Mouse (Mus musculus) liver, embryonic 16.5 days (tissue): ENCODE measurements around the gene Adssl1. TPM values are rescaled to one million over a fixed set of nuclear protein-coding genes. Genes with fewer than 3 reads are reported as not detected.

Experiments used
- ATAC-seq: fragments of 200-750 bp; cut with Nextera tagmentation; 2 replicates; pipeline ENCODE4 v1.8.0; 2017; ENCODE audit warnings: low read depth, mild to moderate bottlenecking, moderate number of reproducible peaks, moderate library complexity
- H3K27ac ChIP-seq: fragments of 300-500 bp; sonication (generic); 2 replicates; pipeline ENCODE4 v1.5.1; 2014; ENCODE audit warnings: mild to moderate bottlenecking, low read length
- H3K27me3 ChIP-seq: fragments of 300-500 bp; sonication (generic); 2 replicates; pipeline ENCODE4 v1.6.1; 2014; ENCODE audit warnings: low read depth, low read length, mixed read lengths; ENCODE audit not compliant: control insufficient read depth, insufficient read depth
- H3K36me3 ChIP-seq: fragments of 300-500 bp; sonication (generic); 2 replicates; pipeline ENCODE4 v1.6.1; 2014; ENCODE audit warnings: mild to moderate bottlenecking; ENCODE audit not compliant: control insufficient read depth, insufficient read depth
- H3K4me1 ChIP-seq: fragments of 300-500 bp; sonication (generic); 2 replicates; pipeline ENCODE4 v1.6.1; 2014; ENCODE audit warnings: low read depth, low read length, mixed read lengths; ENCODE audit not compliant: control insufficient read depth
- H3K4me2 ChIP-seq: fragments of 300-500 bp; sonication (generic); 2 replicates; pipeline ENCODE4 v1.6.1; 2014; ENCODE audit warnings: low read depth, low read length, mixed read lengths
- H3K4me3 ChIP-seq: fragments of 300-500 bp; sonication (generic); 2 replicates; pipeline ENCODE4 v1.5.1; 2014; ENCODE audit warnings: low read depth, mild to moderate bottlenecking, low read length
- H3K9ac ChIP-seq: fragments of 300-500 bp; sonication (generic); 2 replicates; pipeline ENCODE4 v1.6.1; 2014; ENCODE audit warnings: low read depth, low read length
- H3K9me3 ChIP-seq: fragments of 300-500 bp; sonication (generic); replicated peaks from 2 replicates; pipeline ENCODE4 v1.6.1; 2016; ENCODE audit warnings: low read length; ENCODE audit not compliant: control insufficient read depth
- WGBS: fragments of 180-500 bp; shearing (Covaris S2); extraction: QIAGEN DNeasy Blood & Tissue Kit; methylation state at CpG from one replicate; pipeline ENCODE4 v1.1.7; 2014; ENCODE audit not compliant: insufficient replicate concordance; 5-methylcytosine and 5-hydroxymethylcytosine counted together
- polyA plus RNA-seq: library from polyadenylated mRNA; unstranded; fragments of >200 nt; fragmentation: Nextera tagmentation; extraction: Ambion mirVana; gene quantifications from 2 replicates; pipeline ENCODE4 v1.2.1, GENCODE M21; 2015

Adssl1 gene
- polyA plus RNA-seq, 1 experiment from 2014 or later, result 14.0 TPM

DNA sequence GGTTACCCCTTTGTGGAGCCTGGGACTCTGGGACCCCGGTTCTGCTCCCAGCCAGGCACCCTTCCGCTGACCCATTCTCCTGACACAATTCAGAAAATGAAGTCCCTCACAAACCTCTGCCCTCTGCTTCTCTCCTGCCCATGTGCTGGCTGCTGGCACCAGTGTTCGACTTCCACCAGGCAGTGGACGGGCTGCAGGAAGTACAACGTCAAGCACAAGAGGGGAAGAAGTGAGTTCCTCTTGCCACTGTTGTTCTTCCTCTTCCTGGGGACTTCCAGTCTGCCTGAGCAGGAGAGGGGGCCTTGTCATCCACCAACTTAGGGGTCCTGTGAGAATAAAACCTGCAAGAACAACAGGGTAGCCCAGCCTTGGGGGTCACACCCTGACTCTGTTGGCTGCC is 13.1 kb downstream of the Adssl1 start:
- peak overlapping the region; percentile 59 for H3K27ac ChIP-seq
- WGBS, result 35% methylated on average over 5 of the region's 5 CpGs
- H3K36me3 ChIP-seq, result no peaks in the 10 kb centered on the region
- H3K4me2 ChIP-seq, result 0 out of 2 replicates have a peak overlapping the region, but pooled peaks have one; percentile 20
- H3K9me3 ChIP-seq, result no peaks in the 10 kb centered on the region
- ATAC-seq, result no peak
- no peaks in the 10 kb centered on the region for H3K27me3 ChIP-seq
- H3K4me1 ChIP-seq, result peaks cover 45% of the 10 kb centered on the region
- H3K4me3 ChIP-seq, result no peak overlapping the region
- H3K9ac ChIP-seq, result no peak overlapping the region

DNA sequence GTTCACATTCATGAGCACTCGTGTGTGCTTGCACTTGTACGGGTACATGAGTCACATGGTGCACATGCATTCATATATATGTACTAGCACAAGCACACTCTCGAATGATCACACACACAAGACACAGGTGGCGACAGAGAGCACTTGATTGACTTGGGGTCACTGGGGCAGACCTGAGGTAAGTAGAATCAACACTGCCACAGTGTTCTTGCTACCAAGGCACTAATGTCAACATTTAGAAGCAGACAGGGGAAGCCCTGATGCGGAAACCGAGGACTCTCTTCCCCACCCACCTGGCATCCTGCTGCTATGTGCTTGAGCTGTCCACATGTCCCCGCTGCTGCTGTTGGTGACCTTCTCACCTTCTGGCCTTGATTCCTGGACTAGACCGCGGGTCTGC is 13.8 kb downstream of the Adssl1 start:
- Histone ChIP-seq H3K27me3 (no peaks in the 10 kb centered on the region), H3K4me2 (no peak overlapping the region), H3K9me3 (no peaks in the 10 kb centered on the region), H3K4me1 (peaks cover 44% of the 10 kb centered on the region), H3K27ac (no peak overlapping the region; the same call in 1 of the 2 replicates), H3K9ac (no peak overlapping the region), H3K36me3 (no peaks in the 10 kb centered on the region), H3K4me3 (no peak overlapping the region)
- WGBS, result 59% methylated on average over 9 of the region's 9 CpGs
- peak; percentile 9; the same call in 1 of the 2 replicates for ATAC-seq

DNA sequence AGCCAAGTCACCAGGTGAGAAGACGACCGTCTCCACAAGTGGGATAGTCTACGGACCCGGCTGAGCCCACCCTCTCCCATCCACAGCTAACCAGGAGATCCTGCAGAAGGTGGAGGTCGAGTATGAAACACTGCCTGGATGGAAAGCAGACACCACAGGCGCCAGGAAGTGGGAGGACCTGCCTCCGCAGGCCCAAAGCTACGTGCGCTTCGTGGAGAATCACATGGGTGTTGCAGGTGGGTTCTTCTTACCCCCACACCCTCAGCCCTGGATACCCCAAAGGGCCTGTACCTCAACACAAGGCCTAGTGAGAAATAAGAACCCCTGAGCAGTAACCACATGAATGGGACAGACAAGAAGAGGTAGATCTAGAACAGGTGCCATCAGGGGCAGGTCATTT is 19.7 kb downstream of the Adssl1 start:
- no peak overlapping the region for H3K4me3 ChIP-seq
- H3K9ac ChIP-seq, result no peak overlapping the region
- no peaks in the 10 kb centered on the region for H3K9me3 ChIP-seq
- no peaks in the 10 kb centered on the region for H3K27me3 ChIP-seq
- no peak overlapping the region for H3K27ac ChIP-seq
- H3K36me3 ChIP-seq, result no peaks in the 10 kb centered on the region; the same call in 1 of the 2 replicates
- H3K4me2 ChIP-seq, result no peak overlapping the region
- ATAC-seq, result no peak
- H3K4me1 ChIP-seq, result peaks cover 5% of the 10 kb centered on the region
- 73% methylated on average over 10 of the region's 10 CpGs for WGBS

DNA sequence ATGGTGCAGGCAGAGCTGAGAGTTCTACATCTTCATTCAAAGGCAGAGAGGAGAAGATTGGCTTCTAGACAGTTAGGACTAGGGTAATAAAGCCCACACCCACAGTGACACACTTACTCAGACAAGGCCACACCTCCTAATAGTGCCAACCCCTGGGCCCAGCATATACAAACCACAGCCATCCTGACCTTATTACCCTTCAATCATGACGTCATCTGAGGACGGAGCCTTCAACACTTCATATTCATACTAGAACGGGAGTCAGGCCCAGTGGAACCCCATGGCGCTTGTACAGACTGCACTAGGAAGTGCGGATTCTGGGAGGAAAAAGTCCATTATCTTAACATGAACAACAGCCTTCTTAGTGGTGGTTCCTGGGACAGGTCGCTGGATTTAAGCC is 23.3 kb downstream of the Adssl1 start:
- no peak for ATAC-seq
- H3K36me3 ChIP-seq, result peaks cover 2% of the 10 kb centered on the region
- H3K4me3 ChIP-seq, result no peak overlapping the region
- no peaks in the 10 kb centered on the region for H3K27me3 ChIP-seq
- no peak overlapping the region for H3K4me2 ChIP-seq
- no peak overlapping the region for H3K9ac ChIP-seq
- H3K27ac ChIP-seq, result no peak overlapping the region
- H3K4me1 ChIP-seq, result peaks cover 17% of the 10 kb centered on the region
- WGBS, result 84% methylated on average over 6 of the region's 6 CpGs
- H3K9me3 ChIP-seq, result no peaks in the 10 kb centered on the region

DNA sequence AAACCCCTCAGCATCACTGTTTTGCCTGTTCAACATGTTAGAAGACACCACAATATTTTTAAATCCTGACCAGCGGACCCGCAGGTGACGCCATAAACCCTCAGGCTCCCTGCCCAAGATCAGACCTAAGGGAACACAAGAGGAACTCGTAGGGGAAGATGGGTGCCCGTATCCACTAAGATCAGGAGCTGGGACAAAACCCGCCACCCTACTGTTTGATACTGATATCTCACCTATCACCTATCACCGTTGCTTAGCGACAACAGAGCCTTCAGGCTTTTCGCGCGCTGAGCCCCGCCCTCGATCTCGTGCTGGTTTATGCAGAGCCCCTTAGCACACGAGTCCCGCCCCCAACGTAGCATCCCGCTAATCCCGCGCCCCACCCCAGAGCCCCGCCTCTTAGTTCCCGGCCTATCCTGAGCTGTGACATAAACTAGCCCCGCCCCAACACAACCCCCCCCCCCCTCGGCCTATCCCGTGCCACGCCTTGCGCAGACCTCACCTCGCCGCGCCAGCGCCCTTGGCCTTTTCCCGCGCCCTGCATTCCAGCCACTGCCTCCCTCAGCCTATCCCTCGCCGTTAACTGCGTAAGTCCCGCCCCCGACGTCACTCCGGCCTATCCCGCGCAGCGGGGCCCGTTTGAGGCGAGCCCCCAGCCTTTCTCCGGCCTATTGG is 24.5 kb downstream of the Adssl1 start, which contains the start of gene Siva1:
TSS of gene Siva1 (plus strand) at position 500 of the 675 bp plus-strand sequence.
- Histone ChIP-seq H3K4me2 (peak within 1 kb of the TSS; percentile 81), H3K4me1 (peaks cover 17% of the 10 kb centered on the region), H3K9me3 (no peaks in the 10 kb centered on the region), H3K27ac (peak within 1 kb of the TSS; percentile 79), H3K4me3 (peak within 1 kb of the TSS; percentile 83), H3K27me3 (no peaks in the 10 kb centered on the region), H3K9ac (peak within 1 kb of the TSS; percentile 84), H3K36me3 (peaks cover 11% of the 10 kb centered on the region)
- WGBS, result 1% methylated on average over 37 of the region's 46 CpGs
- peak; percentile 95 for ATAC-seq

DNA sequence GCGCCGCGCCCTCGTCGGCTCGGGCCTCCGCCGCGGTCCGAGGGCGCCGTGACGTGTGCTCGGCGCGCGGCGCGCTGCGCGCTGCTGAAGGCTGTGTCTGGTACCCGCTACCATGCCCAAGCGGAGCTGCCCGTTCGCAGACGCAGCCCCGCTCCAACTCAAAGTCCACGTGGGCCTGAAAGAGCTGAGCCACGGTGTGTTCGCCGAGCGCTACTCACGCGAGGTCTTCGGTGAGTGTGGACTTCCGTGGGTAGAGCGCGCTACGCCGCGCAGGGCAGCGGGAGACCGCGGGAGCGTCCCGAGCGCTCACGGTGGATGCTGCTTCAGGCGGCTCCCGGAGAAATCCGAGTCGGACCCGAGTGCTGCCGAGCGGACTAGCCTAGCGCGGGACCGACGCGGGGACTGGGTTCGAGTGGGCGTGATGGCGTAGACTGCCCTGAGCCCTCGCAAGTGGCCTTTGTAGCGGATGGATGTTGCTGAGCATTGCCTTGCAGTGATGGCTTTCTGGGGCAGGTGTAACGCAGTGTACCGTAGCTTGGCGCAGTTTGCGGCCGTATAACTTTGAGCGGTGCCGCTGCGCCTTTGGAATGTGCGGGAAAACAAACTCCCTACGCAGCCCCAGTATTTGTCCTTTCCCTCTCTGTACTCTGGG is 25.1 kb downstream of the Adssl1 start:
- peak; percentile 4 for ATAC-seq
- Histone ChIP-seq H3K9ac (peak overlapping the region; percentile 84), H3K9me3 (no peaks in the 10 kb centered on the region), H3K36me3 (peaks cover 14% of the 10 kb centered on the region), H3K27me3 (no peaks in the 10 kb centered on the region), H3K4me3 (peak overlapping the region; percentile 83), H3K4me2 (peak overlapping the region; percentile 81), H3K4me1 (peaks cover 17% of the 10 kb centered on the region), H3K27ac (peak overlapping the region; percentile 79)
- under 1% methylated on average over 75 of the region's 75 CpGs for WGBS

DNA sequence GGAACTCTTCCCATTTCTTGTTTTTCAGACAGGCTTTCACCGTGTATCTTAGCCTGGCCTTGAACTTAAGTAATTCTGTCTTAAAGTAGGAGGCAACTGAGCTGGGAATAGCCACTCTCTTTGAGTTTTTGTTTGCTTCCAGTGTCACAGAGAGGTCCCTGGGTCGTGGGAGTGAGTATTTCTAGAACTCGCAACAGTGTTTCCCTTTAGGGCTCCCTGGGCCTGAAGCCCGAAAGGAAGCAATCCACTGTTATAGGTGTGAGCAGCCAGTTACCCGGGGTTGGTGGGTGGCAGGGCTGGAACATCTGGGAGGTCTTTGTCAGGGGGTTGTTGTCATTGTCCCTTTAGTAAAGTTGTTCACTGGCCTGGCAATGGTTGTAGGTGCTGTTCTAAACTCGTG is 26.3 kb downstream of the Adssl1 start:
- 45% methylated on average over 6 of the region's 6 CpGs for WGBS

DNA sequence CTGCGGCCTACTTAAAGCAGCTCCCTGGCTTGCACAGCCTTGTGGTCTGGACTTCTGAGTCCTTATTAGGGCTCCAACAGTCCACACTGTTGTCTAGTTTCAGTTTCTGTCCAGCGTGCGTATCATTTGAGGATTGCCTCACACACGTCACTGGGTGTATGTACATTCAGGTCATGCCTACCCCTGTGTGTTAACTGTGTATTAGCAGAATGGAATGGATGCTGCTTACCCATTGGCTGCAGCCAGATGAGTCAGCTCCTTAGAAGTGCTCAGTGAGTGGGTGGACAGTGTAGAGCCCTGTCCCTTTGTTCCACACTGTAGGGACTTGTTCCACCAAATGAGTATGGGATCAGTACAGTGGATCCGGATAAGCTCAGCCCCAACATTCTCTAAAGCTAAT is 28.2 kb downstream of the Adssl1 start:
- H3K4me1 ChIP-seq, result peaks cover 17% of the 10 kb centered on the region
- peaks cover 20% of the 10 kb centered on the region for H3K36me3 ChIP-seq
- 80% methylated on average over 5 of the region's 5 CpGs for WGBS
- H3K4me3 ChIP-seq, result no peak overlapping the region
- no peak overlapping the region for H3K27ac ChIP-seq
- no peak overlapping the region for H3K9ac ChIP-seq
- no peak overlapping the region for H3K4me2 ChIP-seq
- H3K27me3 ChIP-seq, result no peaks in the 10 kb centered on the region
- no peak for ATAC-seq
- no peaks in the 10 kb centered on the region for H3K9me3 ChIP-seq

More for the DNA sequence above, 26.3 kb downstream of the Adssl1 start:
- no peak for ATAC-seq
- Histone ChIP-seq H3K4me1 (peaks cover 17% of the 10 kb centered on the region), H3K36me3 (peaks cover 14% of the 10 kb centered on the region), H3K27ac (no peak overlapping the region), H3K27me3 (no peaks in the 10 kb centered on the region), H3K4me3 (peak overlapping the region; percentile 83), H3K4me2 (peak overlapping the region; percentile 81), H3K9ac (peak overlapping the region; percentile 84), H3K9me3 (no peaks in the 10 kb centered on the region)

DNA sequence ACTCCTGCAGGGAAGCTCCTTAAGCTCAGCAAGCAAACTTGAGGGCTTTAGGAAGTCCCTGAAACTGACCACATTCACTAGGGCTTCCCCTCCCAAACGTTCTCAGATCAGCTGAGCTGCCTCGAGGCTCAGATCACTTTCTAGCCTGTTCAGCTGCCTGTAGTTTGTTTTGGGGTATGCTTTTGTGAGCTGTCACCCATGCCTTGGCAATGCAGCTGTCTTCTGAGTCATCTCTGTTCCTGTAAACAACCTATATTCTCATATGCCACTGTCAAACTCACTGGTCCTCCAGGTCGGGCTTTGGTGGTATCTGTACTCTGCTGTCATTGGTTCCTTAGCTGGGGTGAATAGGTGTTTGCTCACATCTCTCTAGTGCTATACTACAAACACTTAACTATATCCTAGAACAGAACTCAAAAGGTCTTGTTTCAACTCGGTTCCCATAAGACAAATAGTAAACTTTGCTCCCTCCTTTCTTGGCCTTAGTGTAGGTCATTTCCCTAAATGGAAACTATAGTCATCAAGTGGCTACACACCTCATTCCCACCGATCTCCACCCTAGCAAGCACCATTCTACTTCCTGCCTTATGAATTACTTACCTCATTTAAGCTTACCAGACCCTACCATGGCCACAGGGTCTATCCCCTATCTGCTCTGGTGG is 32.1 kb downstream of the Adssl1 start:
- H3K9me3 ChIP-seq, result no peaks in the 10 kb centered on the region
- H3K9ac ChIP-seq, result no peak overlapping the region
- no peak overlapping the region for H3K4me3 ChIP-seq
- no peak for ATAC-seq
- 52% methylated on average over 5 of the region's 5 CpGs for WGBS
- no peaks in the 10 kb centered on the region for H3K27me3 ChIP-seq
- no peak overlapping the region for H3K27ac ChIP-seq
- H3K4me1 ChIP-seq, result peaks cover 3% of the 10 kb centered on the region
- peaks cover 37% of the 10 kb centered on the region for H3K36me3 ChIP-seq
- no peak overlapping the region for H3K4me2 ChIP-seq
